In genomic region chr10:127059968-127060916, GRCm38 (mm10) we compare ENCODE assay signal across 8 mouse cellular contexts. TPM values are rescaled to one million over a fixed set of nuclear protein-coding genes. Genes with fewer than 3 reads are reported as not detected.
DNase-seq lines count a peak whose midpoint lies in the region; ATAC-seq and TF ChIP-seq lines count a peak whose summit lies in the region.

Gene March9 (minus strand): TSS chr10:127060184.

- H3K9me3 ChIP-seq in forebrain, embryonic 11.5 days (ENCODE audit: control insufficient read depth, low read length): no peaks in the 10 kb centered on the region
- no peaks in the 10 kb centered on the region for H3K9me3 ChIP-seq in intestine, embryonic 15.5 days
- H3K9me3 ChIP-seq in midbrain, embryonic 10.5 days (replicated peaks): no peaks in the 10 kb centered on the region

- TF ChIP-seq POLR2A in bone marrow, adult 2 months (IDR thresholded peaks at IDR 0.05; ENCODE audit: borderline replicate concordance, control insufficient read depth, low read depth, low read length): no peak

- H3K4me2 ChIP-seq in forebrain, embryonic 11.5 days (ENCODE audit: low read depth, low read length, severe bottlenecking): peak within 1 kb of the TSS; percentile 97
- peak within 1 kb of the TSS; percentile 94 for H3K4me2 ChIP-seq in intestine, embryonic 15.5 days (replicated peaks)

- intact Hi-C loops in left cerebral cortex, postnatal 25 days (cut with DNase I): no loop called here

- peak; percentile 22 for ATAC-seq in forebrain, embryonic 11.5 days (replicated peaks; ENCODE audit: low FRiP score)
- ATAC-seq in intestine, embryonic 15.5 days: peak; percentile 59

- TF ChIP-seq CTCF in bone marrow, adult 2 months (IDR thresholded peaks at IDR 0.05; ENCODE audit: control insufficient read depth, insufficient read depth, low read length): no peak

- H3K36me3 ChIP-seq in forebrain, embryonic 11.5 days (ENCODE audit: control insufficient read depth, insufficient read depth, low read length): peaks cover 11% of the 10 kb centered on the region
- H3K36me3 ChIP-seq in intestine, embryonic 15.5 days: peaks cover 8% of the 10 kb centered on the region
- peaks cover 37% of the 10 kb centered on the region for H3K36me3 ChIP-seq in midbrain, embryonic 10.5 days

- H3K9ac ChIP-seq in forebrain, embryonic 11.5 days (ENCODE audit: low read length): peak within 1 kb of the TSS; percentile 95
- peak within 1 kb of the TSS; percentile 78 for H3K9ac ChIP-seq in intestine, embryonic 15.5 days

- no peak within 1 kb of the TSS for H3K27ac ChIP-seq in bone marrow, adult 2 months (ENCODE audit: control insufficient read depth, insufficient read depth, low read depth, low read length, poor library complexity)
- H3K27ac ChIP-seq in forebrain, embryonic 11.5 days (ENCODE audit: low read depth, low read length): peak within 1 kb of the TSS; percentile 87
- peak within 1 kb of the TSS; percentile 48; the same call in 1 of the 2 replicates for H3K27ac ChIP-seq in intestine, embryonic 15.5 days
- peak within 1 kb of the TSS; percentile 97 for H3K27ac ChIP-seq in midbrain, embryonic 10.5 days (replicated peaks)

- H3K27me3 ChIP-seq in forebrain, embryonic 11.5 days (ENCODE audit: control insufficient read depth, insufficient read depth, low read length): no peaks in the 10 kb centered on the region
- no peaks in the 10 kb centered on the region for H3K27me3 ChIP-seq in intestine, embryonic 15.5 days (replicated peaks)
- H3K27me3 ChIP-seq in midbrain, embryonic 10.5 days (ENCODE audit: low read depth, poor library complexity, severe bottlenecking): peaks cover 36% of the 10 kb centered on the region

- peak; percentile 37 for DNase-seq in gastrocnemius, adult 18-20 months (ENCODE audit: low spot score)
- no peak for DNase-seq in gastrocnemius, postnatal 10 days
- DNase-seq in forebrain, embryonic 11.5 days (ENCODE audit: low spot score): peak; percentile 88
- DNase-seq in left cerebral cortex, postnatal 25 days (ENCODE audit: low spot score in 2 of 2): peak; percentile 78 to 83
- DNase-seq in midbrain, embryonic 10.5 days (ENCODE audit: low spot score): peak; percentile 73
- peak; percentile 76 to 77 for DNase-seq in spleen, adult 18-20 months

- 2% methylated on average over 67 of the region's 72 CpGs for WGBS in bone marrow, adult 2 months
- under 1% methylated on average over 63 of the region's 72 CpGs for WGBS in forebrain, embryonic 11.5 days
- WGBS in intestine, embryonic 15.5 days: 1% methylated on average over 50 of the region's 72 CpGs
- 1% methylated on average over 65 of the region's 72 CpGs for WGBS in midbrain, embryonic 10.5 days

- peak within 1 kb of the TSS; percentile 21 for H3K4me3 ChIP-seq in bone marrow, adult 2 months (replicated peaks; ENCODE audit: control insufficient read depth, low read depth, low read length)
- H3K4me3 ChIP-seq in forebrain, embryonic 11.5 days (ENCODE audit: low read depth, low read length): peak within 1 kb of the TSS; percentile 96
- peak within 1 kb of the TSS; percentile 82 for H3K4me3 ChIP-seq in intestine, embryonic 15.5 days (replicated peaks)
- H3K4me3 ChIP-seq in midbrain, embryonic 10.5 days: peak within 1 kb of the TSS; percentile 99

- peaks cover under 1% of the 10 kb centered on the region; the same call in 1 of the 2 replicates for H3K4me1 ChIP-seq in bone marrow, adult 2 months (ENCODE audit: control insufficient read depth, insufficient read depth, low read length)
- peaks cover 6% of the 10 kb centered on the region; the same call in 1 of the 2 replicates for H3K4me1 ChIP-seq in forebrain, embryonic 11.5 days (replicated peaks; ENCODE audit: control insufficient read depth, insufficient read depth, low read length)
- H3K4me1 ChIP-seq in intestine, embryonic 15.5 days (replicated peaks): peaks cover 34% of the 10 kb centered on the region
- peaks cover 65% of the 10 kb centered on the region for H3K4me1 ChIP-seq in midbrain, embryonic 10.5 days

RNA-seq across cellular contexts. Expression of gene March9, which starts in this region (rescaled TPM):
- 1 to 10 TPM in 1 of 2 experiments, under 1 TPM in 1; 0.39 to 1.0 TPM for total RNA-seq in gastrocnemius, adult 18-20 months (2021)
- 1 to 10 TPM; 1.1 to 2.0 TPM for total RNA-seq in gastrocnemius, postnatal 10 days (2021)
- 1.6 TPM in 1 of 2 replicates, not detected in the other for polyA plus RNA-seq in bone marrow, adult 2 months (2011; ENCODE audit: insufficient read depth, insufficient read length, low replicate concordance, missing spikeins)
- 2.7 and 3.7 TPM in 2 replicates for polyA plus RNA-seq in forebrain, embryonic 11.5 days (2014; fragmentation: Nextera tagmentation; extraction: Ambion mirVana)
- 0.74 and 0.91 TPM in 2 replicates for polyA plus RNA-seq in intestine, embryonic 15.5 days (2015; fragmentation: Nextera tagmentation; extraction: Ambion mirVana)
- total RNA-seq in left cerebral cortex, postnatal 25 days (2021): 10 to 100 TPM; 21.7 to 21.8 TPM
- polyA plus RNA-seq in midbrain, embryonic 10.5 days (2016; fragmentation: Nextera tagmentation; extraction: Ambion mirVana): 1.3 and 1.7 TPM in 2 replicates

Comparison
In these comparisons a context has a peak if more than half of its experiments do, and no peak if none do; other contexts are left out.
1. RNA of gene March9 (total RNA-seq): 21.7 to 21.8 TPM in left cerebral cortex, postnatal 25 days; 1.1 to 2.0 TPM in gastrocnemius, postnatal 10 days and 0.39 to 1.0 TPM in gastrocnemius, adult 18-20 months; every median in the first group is over 4 times any median in the second.
2. Peak in ATAC-seq, H3K4me3 ChIP-seq, H3K27ac ChIP-seq, H3K9ac ChIP-seq and H3K4me2 ChIP-seq in intestine, embryonic 15.5 days; RNA of the gene not detected or under 1 TPM.
3. H3K4me3 ChIP-seq: peak in every context shown above with its lines; median percentile 99 in midbrain, embryonic 10.5 days; 96 in forebrain, embryonic 11.5 days; 82 in intestine, embryonic 15.5 days; 21 in bone marrow, adult 2 months.